Mouse (Mus musculus): Measurements from ENCODE around the gene Tagap. TPM values are rescaled to one million over a fixed set of nuclear protein-coding genes. Genes with fewer than 3 reads are reported as not detected.

Gene Tagap
- polyA plus RNA-seq, 1 experiment from 2014 or later, result 1.1 TPM

Other genes starting within 250 kb of the Tagap start
- gene Fndc1, start 98.7 kb upstream of the Tagap start, polyA plus RNA-seq (2015; fragmentation: Nextera tagmentation; extraction: Ambion mirVana), result 27.1 and 31.4 TPM in 2 replicates
- 72.6 and 82.6 TPM in 2 replicates for gene Rsph3a, start 19.6 kb downstream of the Tagap start, polyA plus RNA-seq (2015; fragmentation: Nextera tagmentation; extraction: Ambion mirVana)
- gene Gm49673, start 221.8 kb downstream of the Tagap start, polyA plus RNA-seq (2015; fragmentation: Nextera tagmentation; extraction: Ambion mirVana), result not detected in 2 replicates
- gene Rnaset2a, start 222.1 kb downstream of the Tagap start, polyA plus RNA-seq (2015; fragmentation: Nextera tagmentation; extraction: Ambion mirVana), result 31.0 and 33.9 TPM in 2 replicates
- gene Fgfr1op, start 239.5 kb downstream of the Tagap start, polyA plus RNA-seq (2015; fragmentation: Nextera tagmentation; extraction: Ambion mirVana), result 27.4 and 31.0 TPM in 2 replicates

Measured in heart, embryonic 16.5 days (tissue).